Comparison of ENCODE assay signal across 9 mouse cellular contexts in genomic region chr2:32608778-32609435, GRCm38 (mm10). TPM values are rescaled to one million over a fixed set of nuclear protein-coding genes. Genes with fewer than 3 reads are reported as not detected.
A peak's percentile ranks its signal among the peaks of the same experiment; 100 is the strongest.
DNase-seq lines count a peak whose midpoint lies in the region; ATAC-seq lines count a peak whose summit lies in the region.
"Had no signal": no experiment of that assay in that cellular context is flagged by ENCODE, and none has a peak within 500 bp of the region (broad histone marks: within the 10 kb centered on the region; RNA-seq: fewer than 3 reads in every experiment).

No protein-coding gene starts in this region.

- DNase-seq in lung, postnatal 10 days: no peak
- no peak for DNase-seq in urinary bladder, postnatal 36 days (ENCODE audit: low spot score in 2 of 2)
- DNase-seq in thymus, adult 18-20 months: no peak
- no peak for DNase-seq in layer of hippocampus, adult 18-20 months (ENCODE audit: low spot score in 2 of 2)

- no peaks in the 10 kb centered on the region for H3K9me3 ChIP-seq in lung, embryonic 16.5 days (ENCODE audit: control insufficient read depth, low read length)
- 0 out of 2 replicates have a peak, but pooled peaks cover 2% of the 10 kb centered on the region for H3K9me3 ChIP-seq in erythroblast, embryonic 14.5 days (ENCODE audit: control insufficient read depth, low read length)
- no peaks in the 10 kb centered on the region for H3K9me3 ChIP-seq in limb, embryonic 15.5 days
- H3K9me3 ChIP-seq in stomach, embryonic 16.5 days (replicated peaks; ENCODE audit: control insufficient read depth, low read length): no peaks in the 10 kb centered on the region

- peak overlapping the region; percentile 68 for H3K4me3 ChIP-seq in lung, embryonic 16.5 days (ENCODE audit: low read length)
- H3K4me3 ChIP-seq in erythroblast, embryonic 14.5 days (replicated peaks): peak overlapping the region; percentile 70
- peak overlapping the region; percentile 74 for H3K4me3 ChIP-seq in limb, embryonic 15.5 days
- H3K4me3 ChIP-seq in stomach, embryonic 16.5 days (replicated peaks; ENCODE audit: low read length): peak overlapping the region; percentile 71

- H3K4me1 ChIP-seq in lung, embryonic 16.5 days (replicated peaks; ENCODE audit: control insufficient read depth, insufficient read depth, low read length): peaks cover 38% of the 10 kb centered on the region
- H3K4me1 ChIP-seq in erythroblast, embryonic 14.5 days (ENCODE audit: control insufficient read depth): peaks cover 65% of the 10 kb centered on the region
- peaks cover 47% of the 10 kb centered on the region for H3K4me1 ChIP-seq in limb, embryonic 15.5 days
- H3K4me1 ChIP-seq in stomach, embryonic 16.5 days (ENCODE audit: control insufficient read depth, insufficient read depth, low read length): peaks cover 28% of the 10 kb centered on the region

- ATAC-seq in lung, embryonic 16.5 days (ENCODE audit: low read depth): 0 out of 2 replicates have a peak, but pooled peaks have one; percentile 1
- ATAC-seq in limb, embryonic 15.5 days (ENCODE audit: insufficient number of reproducible peaks, low FRiP score, low TSS enrichment, low read depth): no peak
- no peak for ATAC-seq in stomach, embryonic 16.5 days (ENCODE audit: insufficient read depth, low FRiP score)

- 54% methylated on average over 18 of the region's 18 CpGs for WGBS in lung, embryonic 16.5 days
- WGBS in limb, embryonic 15.5 days: 47% methylated on average over 18 of the region's 18 CpGs
- 46% methylated on average over 18 of the region's 18 CpGs for WGBS in stomach, embryonic 16.5 days

- H3K9ac ChIP-seq in lung, embryonic 16.5 days (ENCODE audit: low read length): peak overlapping the region; percentile 50; the same call in 1 of the 2 replicates
- H3K9ac ChIP-seq in limb, embryonic 15.5 days: no peak overlapping the region
- H3K9ac ChIP-seq in stomach, embryonic 16.5 days (ENCODE audit: low read length): peak overlapping the region; percentile 86

- peak overlapping the region; percentile 94 for H3K4me2 ChIP-seq in lung, embryonic 16.5 days (ENCODE audit: low read depth, low read length)
- peak overlapping the region; percentile 86 for H3K4me2 ChIP-seq in limb, embryonic 15.5 days
- H3K4me2 ChIP-seq in stomach, embryonic 16.5 days (ENCODE audit: low read depth, low read length): peak overlapping the region; percentile 84

- H3K36me3 ChIP-seq in lung, embryonic 16.5 days (ENCODE audit: control insufficient read depth, insufficient read depth, low read length): no peaks in the 10 kb centered on the region
- H3K36me3 ChIP-seq in erythroblast, embryonic 14.5 days (ENCODE audit: control insufficient read depth): peaks cover 17% of the 10 kb centered on the region
- peaks cover 3% of the 10 kb centered on the region; the same call in 1 of the 2 replicates for H3K36me3 ChIP-seq in limb, embryonic 15.5 days
- no peaks in the 10 kb centered on the region for H3K36me3 ChIP-seq in stomach, embryonic 16.5 days (ENCODE audit: control insufficient read depth, insufficient read depth, low read length)

- H3K27ac ChIP-seq in lung, embryonic 16.5 days (ENCODE audit: low read length): peak overlapping the region; percentile 44
- H3K27ac ChIP-seq in limb, embryonic 15.5 days: peak overlapping the region; percentile 75
- H3K27ac ChIP-seq in stomach, embryonic 16.5 days (ENCODE audit: low read length): peak overlapping the region; percentile 43; the same call in 1 of the 2 replicates

- H3K27me3 ChIP-seq in lung, embryonic 16.5 days (ENCODE audit: control insufficient read depth, insufficient read depth, low read depth, low read length): no peaks in the 10 kb centered on the region
- no peaks in the 10 kb centered on the region for H3K27me3 ChIP-seq in erythroblast, embryonic 14.5 days (ENCODE audit: control insufficient read depth)
- H3K27me3 ChIP-seq in limb, embryonic 15.5 days: no peaks in the 10 kb centered on the region
- H3K27me3 ChIP-seq in stomach, embryonic 16.5 days (ENCODE audit: control insufficient read depth, insufficient read depth, low read length): no peaks in the 10 kb centered on the region; the same call in 1 of the 2 replicates

RNA-seq across cellular contexts. Expression of gene St6galnac6, which starts 9.4 kb away (rescaled TPM):
- polyA plus RNA-seq in lung, embryonic 16.5 days (2015; fragmentation: Nextera tagmentation; extraction: Ambion mirVana): 25.4 and 26.3 TPM in 2 replicates
- 0.52 and 0.89 TPM in 2 replicates for polyA plus RNA-seq in erythroblast, embryonic 14.5 days (2012)
- polyA plus RNA-seq in limb, embryonic 15.5 days (2015; fragmentation: Nextera tagmentation; extraction: Ambion mirVana): 24.7 and 27.1 TPM in 2 replicates
- 17.1 and 18.5 TPM in 2 replicates for polyA plus RNA-seq in stomach, embryonic 16.5 days (2015; fragmentation: Nextera tagmentation; extraction: Ambion mirVana)
- total RNA-seq in layer of hippocampus, adult 18-20 months (2021): 100 to 1,000 TPM; 134 to 142 TPM

RNA-seq across cellular contexts. Expression of gene Ak1, which starts 12.7 kb away (rescaled TPM):
- polyA plus RNA-seq in lung, embryonic 16.5 days (2015; fragmentation: Nextera tagmentation; extraction: Ambion mirVana): 67.2 and 76.7 TPM in 2 replicates
- 0.08 TPM in 1 of 2 replicates, not detected in the other for polyA plus RNA-seq in erythroblast, embryonic 14.5 days (2012)
- polyA plus RNA-seq in limb, embryonic 15.5 days (2015; fragmentation: Nextera tagmentation; extraction: Ambion mirVana): 46.9 and 132 TPM in 2 replicates
- 27.4 and 60.2 TPM in 2 replicates for polyA plus RNA-seq in stomach, embryonic 16.5 days (2015; fragmentation: Nextera tagmentation; extraction: Ambion mirVana)
- total RNA-seq in layer of hippocampus, adult 18-20 months (2021): 100 to 1,000 TPM; 128 to 131 TPM

RNA-seq across cellular contexts. Expression of gene St6galnac4, which starts 22.0 kb away (rescaled TPM):
- polyA plus RNA-seq in lung, embryonic 16.5 days (2015; fragmentation: Nextera tagmentation; extraction: Ambion mirVana): 26.0 and 28.1 TPM in 2 replicates
- polyA plus RNA-seq in erythroblast, embryonic 14.5 days (2012): 0.21 and 0.30 TPM in 2 replicates
- polyA plus RNA-seq in limb, embryonic 15.5 days (2015; fragmentation: Nextera tagmentation; extraction: Ambion mirVana): 33.8 and 44.2 TPM in 2 replicates
- polyA plus RNA-seq in stomach, embryonic 16.5 days (2015; fragmentation: Nextera tagmentation; extraction: Ambion mirVana): 19.8 and 22.9 TPM in 2 replicates
- 10 to 100 TPM; 40.4 to 44.8 TPM for total RNA-seq in layer of hippocampus, adult 18-20 months (2021)

RNA-seq across cellular contexts. Expression of gene 9430097D07Rik, which starts 33.4 kb away (rescaled TPM):
- not detected in 2 replicates for polyA plus RNA-seq in lung, embryonic 16.5 days (2015; fragmentation: Nextera tagmentation; extraction: Ambion mirVana)
- polyA plus RNA-seq in erythroblast, embryonic 14.5 days (2012): not detected in 2 replicates
- polyA plus RNA-seq in limb, embryonic 15.5 days (2015; fragmentation: Nextera tagmentation; extraction: Ambion mirVana): not detected in 2 replicates
- polyA plus RNA-seq in stomach, embryonic 16.5 days (2015; fragmentation: Nextera tagmentation; extraction: Ambion mirVana): 0.10 and 0.15 TPM in 2 replicates
- total RNA-seq in layer of hippocampus, adult 18-20 months (2021): under 1 TPM; 0.20 to 0.43 TPM
- total RNA-seq: common myeloid progenitor, adult 5-6 weeks had no signal

RNA-seq across cellular contexts. Expression of gene Pip5kl1, which starts 34.3 kb away (rescaled TPM):
- polyA plus RNA-seq in lung, embryonic 16.5 days (2015; fragmentation: Nextera tagmentation; extraction: Ambion mirVana): 0.15 and 0.34 TPM in 2 replicates
- not detected in 2 replicates for polyA plus RNA-seq in erythroblast, embryonic 14.5 days (2012)
- polyA plus RNA-seq in limb, embryonic 15.5 days (2015; fragmentation: Nextera tagmentation; extraction: Ambion mirVana): 0.12 and 0.82 TPM in 2 replicates
- polyA plus RNA-seq in stomach, embryonic 16.5 days (2015; fragmentation: Nextera tagmentation; extraction: Ambion mirVana): 0.56 and 0.67 TPM in 2 replicates
- 1 to 10 TPM; 3.3 to 3.5 TPM for total RNA-seq in layer of hippocampus, adult 18-20 months (2021)
- total RNA-seq: common myeloid progenitor, adult 5-6 weeks had no signal

Comparison
In these comparisons a context has a peak if more than half of its experiments do, and no peak if none do; other contexts are left out.
1. RNA of gene Ak1, which starts 12.7 kb away (polyA plus RNA-seq): 67.2 to 76.7 TPM in lung, embryonic 16.5 days, 27.4 to 60.2 TPM in stomach, embryonic 16.5 days and 46.9 to 132 TPM in limb, embryonic 15.5 days; 0.08 TPM in erythroblast, embryonic 14.5 days; every median in the first group is over 10 times any median in the second.
2. RNA of gene St6galnac4, which starts 22.0 kb away (polyA plus RNA-seq): 33.8 to 44.2 TPM in limb, embryonic 15.5 days, 26.0 to 28.1 TPM in lung, embryonic 16.5 days and 19.8 to 22.9 TPM in stomach, embryonic 16.5 days; 0.21 to 0.30 TPM in erythroblast, embryonic 14.5 days; every median in the first group is over 10 times any median in the second.
3. Peak in every context shown above with its lines, with median percentiles within 50 percentile points of each other: H3K27ac ChIP-seq, H3K4me2 ChIP-seq and H3K4me3 ChIP-seq.